Mouse (Mus musculus): ENCODE data around the gene Rcbtb2. TPM values are rescaled to one million over a fixed set of nuclear protein-coding genes. Genes with fewer than 3 reads are reported as not detected.
"Not testable (repeated sequence)": the region's sequence is repeated elsewhere in the genome, so short reads cannot be mapped to it uniquely, and the experiment has no call there.

Rcbtb2 gene
- total RNA-seq (2021) = 10 to 100 TPM; 17.3 TPM

DNA sequence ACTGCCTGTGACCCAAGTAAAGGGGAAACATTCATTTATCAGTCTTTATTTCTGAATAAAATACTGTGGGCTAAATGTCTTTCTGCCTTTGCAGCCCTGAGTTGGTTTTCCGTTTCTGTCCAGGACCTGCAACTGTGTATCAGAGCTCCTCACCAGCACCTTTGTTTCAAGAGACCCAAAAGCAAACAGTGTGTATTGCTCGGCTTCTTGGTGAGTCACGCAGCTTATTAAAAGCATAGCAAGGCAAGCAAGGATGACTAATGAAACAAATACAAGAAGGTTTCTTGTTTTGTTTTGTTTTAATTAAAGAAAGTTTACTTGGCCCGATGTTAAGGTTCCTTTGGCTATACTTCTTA, at the start of gene Rcbtb2:
TSS of gene Rcbtb2 (plus strand) at position 115 of the 356 bp plus-strand sequence.
- intact Hi-C loops (cut with DNase I) = no loop called here

DNA sequence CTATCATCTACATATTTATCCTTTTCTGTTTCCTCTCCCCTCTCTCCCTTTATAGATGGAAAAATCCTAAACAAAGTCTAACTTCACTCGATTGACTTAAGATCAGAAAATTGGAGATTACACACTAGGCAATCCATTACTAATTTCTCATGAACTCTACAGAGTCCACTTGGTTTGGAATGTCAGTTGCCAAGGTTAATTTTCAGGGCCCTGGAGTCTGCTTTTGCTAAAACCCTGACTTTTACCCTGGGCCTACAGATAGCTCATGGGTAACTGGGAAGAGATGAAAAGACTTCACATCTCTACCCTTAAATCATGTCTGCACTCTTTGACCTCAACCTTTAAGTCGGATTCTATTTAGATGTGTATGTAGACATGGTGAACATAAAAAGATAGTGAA, 39.3 kb upstream of the Rcbtb2 start:
- DNase-seq (ENCODE audit: low spot score in 2 of 2) = no peak
- intact Hi-C loops (cut with DNase I) = no loop called here

More for the DNA sequence above, at the start of gene Rcbtb2:
- no peak for DNase-seq (ENCODE audit: low spot score in 2 of 2)

DNA sequence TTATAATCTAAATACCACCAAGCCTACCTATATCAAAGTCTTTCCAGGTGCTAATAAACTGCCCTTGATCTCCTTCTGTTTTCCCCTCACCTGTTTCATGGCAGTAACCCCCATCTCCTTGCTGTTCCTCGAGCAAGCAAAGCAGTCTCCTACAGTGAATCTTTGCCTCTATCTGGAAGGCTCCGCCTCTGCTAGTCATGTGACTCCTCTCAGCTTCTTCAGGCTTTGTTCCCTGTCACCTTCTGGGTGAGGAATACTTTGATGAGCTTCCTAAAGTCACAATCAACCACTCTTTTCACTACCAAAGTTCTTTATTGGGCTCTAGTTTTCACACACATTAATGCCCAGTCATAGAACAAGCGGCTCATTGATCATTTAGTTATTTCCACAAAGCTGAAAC, 36.4 kb upstream of the Rcbtb2 start:
- intact Hi-C loops (cut with DNase I) = no loop called here
- no peak for DNase-seq (ENCODE audit: low spot score in 2 of 2)

DNA sequence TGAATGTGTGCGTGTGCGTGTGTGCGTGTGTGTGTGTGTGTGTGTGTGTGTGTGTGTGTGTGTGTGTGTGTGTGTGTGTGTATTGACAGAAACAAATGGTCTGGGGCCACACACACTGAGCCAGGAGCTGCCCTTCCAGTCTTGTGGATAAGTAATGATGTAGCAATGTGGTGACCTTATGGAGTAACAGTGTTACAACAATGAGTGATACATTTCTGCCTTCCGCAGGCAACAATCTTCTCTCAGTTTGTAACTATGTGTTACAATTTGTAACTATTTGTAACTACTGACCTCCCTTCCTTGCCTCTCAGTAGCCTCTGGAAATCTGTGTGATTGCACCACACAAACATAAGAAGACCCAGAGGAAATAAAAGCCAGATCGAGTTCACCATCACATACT, 35.6 kb upstream of the Rcbtb2 start:
- no peak for DNase-seq (ENCODE audit: low spot score in 2 of 2)
- intact Hi-C loops (cut with DNase I) = no loop called here

DNA sequence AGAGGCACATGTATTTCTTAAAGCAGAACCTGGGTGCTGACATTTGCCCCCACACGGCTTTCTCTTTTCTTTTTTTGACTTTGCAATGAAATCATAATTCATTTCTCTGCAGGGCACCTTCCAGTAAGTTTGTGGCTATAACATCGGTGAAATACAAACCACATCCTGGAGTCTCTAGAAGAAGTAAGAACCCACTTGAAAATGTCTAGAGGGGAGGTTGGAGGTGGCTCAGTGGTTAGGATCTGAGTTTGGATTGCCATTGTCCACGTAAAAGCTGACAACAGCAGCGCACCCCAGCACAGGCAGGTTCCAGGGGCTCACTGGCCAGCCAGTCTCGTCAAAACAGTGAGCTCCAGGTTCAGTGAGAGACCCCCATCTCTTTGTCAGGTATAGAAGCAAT, 35.1 kb upstream of the Rcbtb2 start:
- no peak for DNase-seq (ENCODE audit: low spot score in 2 of 2)
- intact Hi-C loops (cut with DNase I) = no loop called here

DNA sequence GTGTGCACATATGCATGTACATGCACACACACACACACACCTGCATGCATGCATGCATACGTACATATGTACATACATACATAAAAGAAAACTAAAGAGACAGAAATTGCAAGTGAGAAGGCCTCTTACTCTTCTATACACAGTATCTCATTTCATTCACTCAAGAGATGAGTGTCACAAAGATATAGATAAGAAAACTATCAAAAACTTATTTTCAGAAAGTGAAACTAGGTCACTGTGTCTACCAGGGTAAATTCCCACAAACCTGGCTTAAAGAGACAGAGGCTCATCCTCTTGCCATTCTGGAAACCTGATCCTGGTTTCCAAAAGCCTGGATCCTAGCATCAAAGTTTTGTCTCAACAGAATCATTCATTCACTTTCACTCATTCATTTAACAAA, 34.6 kb upstream of the Rcbtb2 start:
- DNase-seq (ENCODE audit: low spot score in 2 of 2) = no peak
- intact Hi-C loops (cut with DNase I) = no loop called here

DNA sequence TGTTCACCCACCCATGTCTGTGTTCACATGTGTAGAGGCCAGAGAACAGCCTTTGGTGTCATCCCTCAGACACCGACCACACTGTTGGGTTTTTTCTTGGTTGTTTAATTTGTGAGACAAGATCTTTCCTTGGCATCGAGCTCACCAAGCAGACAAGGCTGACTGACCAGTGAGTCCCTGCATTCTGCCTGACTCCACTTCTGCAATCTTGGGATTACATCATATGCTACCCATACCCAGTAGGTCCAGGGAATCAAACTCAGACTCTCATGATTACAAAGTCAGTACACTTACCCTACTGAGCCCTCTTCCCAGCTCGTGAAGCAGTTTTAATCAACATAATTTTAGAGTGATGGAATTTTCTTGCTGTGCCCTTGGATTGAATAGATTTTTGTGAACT, 30.0 kb upstream of the Rcbtb2 start:
- no peak for DNase-seq (ENCODE audit: low spot score in 2 of 2)
- intact Hi-C loops (cut with DNase I) = loop anchor here (10.0 kb wide), 1 partner anchor 518 kb away; no protein-coding TSS in a partner anchor

DNA sequence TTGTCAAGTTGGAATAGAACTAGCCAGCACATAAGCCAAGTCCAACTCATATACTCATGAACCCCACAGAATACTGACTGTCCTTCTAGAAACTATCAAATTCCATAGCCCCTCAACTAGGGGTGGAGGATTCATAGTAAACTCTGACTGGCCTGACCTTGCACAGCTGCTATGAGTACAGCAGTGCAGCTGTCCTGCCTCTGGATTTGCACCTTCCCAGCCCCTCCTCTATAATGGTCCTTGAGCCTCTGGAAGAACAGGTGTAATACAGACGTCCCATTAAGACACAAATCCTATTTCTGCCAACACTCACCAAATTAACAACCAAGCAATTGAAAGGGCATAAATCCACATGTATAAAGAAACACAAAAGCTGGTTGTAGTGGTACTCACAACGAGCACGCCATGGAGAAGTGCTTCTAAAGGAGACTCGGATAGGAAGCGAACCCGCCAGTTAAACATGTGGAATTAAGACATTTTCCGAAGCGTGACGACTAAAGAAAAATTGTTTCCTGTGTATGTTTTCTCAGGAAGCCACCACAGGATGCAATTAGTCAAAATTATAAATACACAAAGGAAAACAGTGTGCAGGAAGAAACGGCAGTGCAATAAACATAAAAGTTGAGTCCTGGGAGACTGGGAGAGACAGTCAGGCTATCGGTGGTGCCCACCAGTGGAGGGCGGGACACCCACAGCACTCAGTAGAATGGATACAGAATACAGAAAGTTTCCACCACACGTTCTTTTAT, 27.9 kb upstream of the Rcbtb2 start:
- intact Hi-C loops (cut with DNase I) = loop anchor here (5.0 to 10.0 kb wide), 2 partner anchors 520 to 718 kb away; no protein-coding TSS in a partner anchor
- DNase-seq (ENCODE audit: low spot score in 2 of 2) = no peak

DNA sequence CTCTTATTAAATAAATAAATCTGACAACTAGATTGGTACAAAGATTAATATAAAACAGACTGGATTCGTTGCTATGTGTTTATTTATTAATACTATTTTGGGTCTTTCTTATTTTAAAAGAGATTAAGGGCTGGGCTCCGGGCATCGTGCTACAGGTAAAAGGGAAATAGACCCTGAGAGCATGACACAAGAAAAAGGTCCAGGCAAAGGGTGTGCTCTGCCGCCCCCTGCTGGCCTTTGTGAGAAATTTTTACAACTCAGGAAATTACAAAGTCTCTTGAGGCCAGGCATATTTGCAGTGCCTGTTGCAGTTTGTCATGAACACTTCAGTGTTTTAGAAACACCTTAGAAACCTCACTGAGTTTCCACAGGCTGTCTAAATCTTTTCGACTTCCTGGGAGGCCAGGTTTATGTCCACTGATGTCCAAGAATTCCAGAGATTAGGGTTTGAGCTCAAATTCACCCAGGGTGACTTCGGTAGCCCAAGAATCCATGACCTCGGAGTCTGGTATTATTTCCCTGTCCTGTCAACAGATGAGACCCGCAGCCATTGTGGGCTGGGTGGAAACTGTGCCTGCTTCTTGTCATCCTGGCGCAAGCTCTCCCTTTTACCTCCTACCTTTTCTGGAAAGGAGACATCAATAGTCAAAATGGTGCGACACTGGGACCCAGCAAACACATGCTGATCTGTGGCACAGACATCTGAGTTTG, 24.0 kb upstream of the Rcbtb2 start:
- peak; percentile 31 to 34 for DNase-seq (ENCODE audit: low spot score in 2 of 2)
- intact Hi-C loops (cut with DNase I) = loop anchor here (5.0 to 10.0 kb wide), 2 partner anchors 524 to 722 kb away; no protein-coding TSS in a partner anchor

DNA sequence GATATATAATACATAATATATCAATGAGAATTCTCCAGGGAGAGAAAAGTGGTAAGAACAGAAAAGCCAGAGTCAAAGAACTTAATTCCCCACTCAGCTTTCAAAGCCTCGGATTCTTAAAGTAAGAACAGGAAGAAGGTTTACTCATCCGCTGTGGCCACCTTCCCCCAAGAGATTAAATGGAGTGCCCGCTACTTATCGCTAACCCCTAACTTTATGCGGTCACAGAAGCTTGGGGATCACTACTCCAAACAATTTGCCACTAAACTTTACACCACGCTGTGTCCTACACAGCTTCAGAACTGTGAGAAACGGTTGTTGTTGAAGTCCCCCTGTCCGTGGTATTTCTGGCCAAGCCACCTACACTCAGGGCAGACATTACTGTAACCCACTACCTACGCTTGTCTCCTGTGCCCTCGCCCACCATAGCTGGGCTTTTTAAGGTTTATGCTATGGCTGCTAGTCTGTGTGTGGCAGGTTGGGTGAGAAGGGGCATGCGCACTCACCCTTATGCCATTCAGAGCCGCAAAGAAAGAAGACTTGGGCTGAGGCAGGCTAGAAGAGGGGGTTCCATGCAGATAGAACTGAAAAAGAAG, 20.5 kb upstream of the Rcbtb2 start:
- no peak for DNase-seq (ENCODE audit: low spot score in 2 of 2)
- intact Hi-C loops (cut with DNase I) = loop anchor here (10.0 kb wide), 1 partner anchor 402 kb away; no protein-coding TSS in a partner anchor

DNA sequence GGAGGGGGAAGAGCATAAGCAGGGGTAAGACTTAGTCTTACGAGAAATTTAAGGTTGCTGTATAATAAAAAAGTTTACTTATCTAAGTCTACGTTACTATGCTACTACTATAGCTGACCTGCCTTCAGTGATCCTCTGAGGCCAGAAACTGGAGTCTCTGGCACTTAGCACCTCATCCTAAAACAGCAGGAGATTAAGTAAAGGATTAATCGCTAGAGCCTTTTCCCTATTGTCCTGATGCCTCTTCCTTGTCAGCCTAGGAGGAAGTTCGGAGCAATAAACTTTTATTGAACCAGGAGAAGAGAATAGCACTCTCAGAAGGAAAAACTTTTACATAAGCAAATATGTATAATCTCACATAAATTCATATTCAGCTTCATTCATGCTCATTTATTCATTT, 19.9 kb upstream of the Rcbtb2 start:
- intact Hi-C loops (cut with DNase I) = loop anchor here (10.0 kb wide), 1 partner anchor 402 kb away; no protein-coding TSS in a partner anchor
- not testable (repeated sequence) for DNase-seq (ENCODE audit: low spot score in 2 of 2)

DNA sequence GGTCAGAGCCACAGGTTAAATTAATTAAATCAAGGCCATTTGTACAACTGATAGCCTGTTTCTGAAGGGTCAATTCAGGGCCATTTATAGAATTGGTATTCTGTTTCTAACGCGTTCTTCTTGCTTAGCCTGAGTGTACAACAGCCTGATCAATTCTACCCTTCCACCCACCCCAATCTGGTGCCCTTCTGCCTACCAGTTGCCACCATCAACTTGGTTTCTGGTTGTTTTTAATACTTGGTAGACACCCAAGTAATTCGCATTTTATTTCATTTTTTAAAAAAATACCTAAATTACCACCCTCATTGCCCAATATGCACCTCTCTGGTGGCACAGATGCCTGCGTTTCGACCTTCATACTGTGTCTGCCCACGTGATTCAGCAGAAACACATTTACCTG, 17.9 kb upstream of the Rcbtb2 start:
- no peak for DNase-seq (ENCODE audit: low spot score in 2 of 2)
- intact Hi-C loops (cut with DNase I) = loop anchor here (5.0 to 10.0 kb wide), 3 partner anchors 177 to 400 kb away; no protein-coding TSS in a partner anchor

DNA sequence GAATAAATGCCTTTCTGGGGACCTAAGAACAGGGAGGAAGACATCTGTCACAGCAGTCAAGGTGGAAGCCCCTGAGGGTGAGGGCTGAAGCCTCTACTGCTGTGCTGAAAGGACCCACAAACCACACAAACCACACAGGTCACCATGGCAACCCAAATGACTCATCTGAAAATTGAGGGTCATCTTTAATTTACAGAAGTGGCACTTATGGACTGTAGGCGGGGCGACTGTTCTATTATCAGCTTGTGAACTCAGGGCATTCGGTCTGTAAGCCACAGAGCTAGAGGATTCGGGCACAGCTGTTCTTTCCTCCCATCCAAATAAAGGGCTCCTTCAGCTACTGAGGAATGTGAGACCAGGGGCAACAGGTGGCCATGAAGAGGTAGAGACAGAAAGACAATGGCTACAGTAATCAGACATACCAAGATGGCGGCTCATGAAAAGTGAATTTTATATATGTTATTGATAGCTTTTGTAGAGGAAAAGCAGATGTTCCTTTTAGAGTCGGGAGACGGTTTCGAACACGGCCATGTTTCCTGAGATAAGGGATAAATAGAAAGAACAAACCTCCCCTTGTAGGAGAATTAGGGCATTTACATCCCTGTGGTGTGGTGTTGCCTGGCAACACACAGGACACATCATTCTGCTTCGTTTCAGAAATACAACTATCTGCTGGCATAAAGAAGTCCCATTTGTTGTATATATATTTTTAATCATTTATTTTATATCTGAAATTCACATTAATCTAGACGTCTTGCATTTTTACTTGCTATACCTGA, 17.2 kb upstream of the Rcbtb2 start:
- intact Hi-C loops (cut with DNase I) = loop anchor here (2.0 to 10.0 kb wide), 4 partner anchors 177 to 399 kb away; no protein-coding TSS in a partner anchor

DNA sequence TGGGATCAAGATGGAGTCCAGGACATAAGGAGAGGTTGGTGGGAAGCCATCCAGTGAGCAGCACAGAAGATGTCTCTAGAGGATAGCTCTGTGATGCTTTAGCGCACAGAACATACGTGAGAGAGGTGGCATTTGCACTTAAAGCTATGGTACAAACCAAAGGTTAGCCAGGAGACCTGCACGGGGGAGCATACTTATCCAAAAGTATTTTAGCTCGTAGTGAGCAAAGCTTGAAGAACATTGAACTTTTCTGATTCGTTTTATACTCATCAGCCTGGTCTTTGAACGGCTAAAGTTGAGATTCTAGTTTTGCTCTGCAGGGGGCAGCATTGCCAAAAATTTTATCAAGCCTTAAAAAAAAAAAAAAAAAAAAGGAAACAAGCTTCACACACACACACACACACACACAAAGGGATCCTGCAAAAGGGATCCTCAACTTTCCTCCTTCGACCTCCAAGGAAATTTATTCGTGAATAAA, 16.6 kb upstream of the Rcbtb2 start:
- DNase-seq (ENCODE audit: low spot score in 2 of 2) = peak; percentile 41 to 53
- intact Hi-C loops (cut with DNase I) = loop anchor here (2.0 to 10.0 kb wide), 4 partner anchors 176 to 399 kb away; no protein-coding TSS in a partner anchor

More for the DNA sequence above, 17.2 kb upstream of the Rcbtb2 start:
- no peak for DNase-seq (ENCODE audit: low spot score in 2 of 2)

DNA sequence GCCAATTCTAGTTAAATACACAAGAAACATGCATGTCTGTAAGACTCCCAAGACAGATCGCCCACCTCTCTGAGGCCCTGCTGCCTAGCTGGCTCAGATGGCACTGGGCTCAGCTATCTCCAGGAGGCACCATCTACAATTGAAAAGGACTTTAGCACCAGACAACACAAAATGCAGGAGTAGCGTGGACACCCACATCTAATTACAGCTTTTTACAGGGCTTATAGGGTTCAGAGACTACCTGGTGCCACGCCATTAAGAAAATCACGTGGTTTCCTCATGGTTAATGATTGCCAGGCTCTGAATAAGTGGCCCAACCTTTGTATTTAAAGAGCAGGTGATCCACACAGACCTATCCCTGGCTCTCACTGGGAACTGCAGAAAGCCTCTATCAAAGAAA, 15.9 kb upstream of the Rcbtb2 start:
- no peak for DNase-seq (ENCODE audit: low spot score in 2 of 2)
- intact Hi-C loops (cut with DNase I) = loop anchor here (2.0 to 10.0 kb wide), 4 partner anchors 175 to 398 kb away; no protein-coding TSS in a partner anchor

DNA sequence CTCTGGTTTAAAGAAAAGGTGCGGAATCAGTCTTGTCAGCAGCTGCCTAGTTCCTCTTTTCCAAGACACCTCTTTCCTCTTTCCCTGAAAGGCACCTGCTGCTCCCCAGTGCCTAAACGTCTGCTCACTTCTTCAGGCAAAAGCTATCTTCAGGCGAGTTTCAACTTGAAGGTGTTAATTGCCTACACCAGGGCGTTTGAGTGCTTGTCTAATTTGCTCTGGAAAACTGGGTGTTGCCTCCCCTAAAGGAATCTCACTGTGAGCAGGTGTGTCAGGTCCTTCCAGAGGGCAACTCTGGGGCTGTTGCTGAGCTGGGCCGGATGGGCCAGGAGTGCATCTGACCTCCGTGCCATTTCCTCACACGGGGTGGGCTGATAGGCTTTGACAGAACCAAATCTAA, 15.5 kb upstream of the Rcbtb2 start:
- intact Hi-C loops (cut with DNase I) = loop anchor here (2.0 to 10.0 kb wide), 4 partner anchors 175 to 397 kb away; no protein-coding TSS in a partner anchor
- no peak for DNase-seq (ENCODE audit: low spot score in 2 of 2)

DNA sequence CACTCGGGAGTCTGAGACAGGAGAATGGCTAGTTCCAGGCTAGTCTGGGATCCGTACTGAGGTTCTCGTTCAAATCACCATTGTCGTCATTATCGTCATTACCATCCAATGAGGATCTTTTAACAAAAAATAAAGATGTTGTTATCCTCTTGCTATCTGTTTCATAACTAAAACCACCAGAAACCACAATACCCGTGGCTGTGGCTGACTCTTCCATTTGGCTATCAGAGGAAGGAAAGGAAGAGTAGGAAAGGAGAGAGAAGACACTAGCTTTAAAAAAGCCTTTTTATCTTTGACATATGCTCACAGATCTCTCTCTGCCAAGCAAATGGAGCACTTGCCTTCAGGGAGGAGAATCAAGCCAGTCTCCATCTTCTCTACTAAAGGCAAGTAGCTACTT, 14.9 kb upstream of the Rcbtb2 start:
- intact Hi-C loops (cut with DNase I) = loop anchor here (2.0 to 10.0 kb wide), 4 partner anchors 174 to 397 kb away; no protein-coding TSS in a partner anchor
- no peak for DNase-seq (ENCODE audit: low spot score in 2 of 2)

DNA sequence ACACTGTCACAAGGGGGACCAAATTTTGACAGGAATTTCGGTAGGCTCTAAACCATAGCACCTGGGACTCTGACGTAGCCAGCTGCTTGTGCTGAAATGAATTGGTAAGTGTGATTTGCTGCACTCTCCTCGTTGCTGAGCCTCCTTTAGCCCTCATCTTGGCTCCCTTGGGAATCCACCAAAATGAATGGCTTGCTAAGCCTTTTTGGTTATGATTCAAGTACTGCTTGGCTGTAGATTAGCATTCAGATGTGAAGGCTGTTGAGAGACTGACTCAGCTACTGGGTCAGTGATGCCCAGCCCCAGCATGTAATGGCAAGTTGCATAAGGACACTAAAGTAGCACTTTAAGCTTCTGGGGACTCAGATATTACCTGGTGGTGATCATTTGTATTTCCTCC, 12.2 kb upstream of the Rcbtb2 start:
- no peak for DNase-seq (ENCODE audit: low spot score in 2 of 2)
- intact Hi-C loops (cut with DNase I) = no loop called here

DNA sequence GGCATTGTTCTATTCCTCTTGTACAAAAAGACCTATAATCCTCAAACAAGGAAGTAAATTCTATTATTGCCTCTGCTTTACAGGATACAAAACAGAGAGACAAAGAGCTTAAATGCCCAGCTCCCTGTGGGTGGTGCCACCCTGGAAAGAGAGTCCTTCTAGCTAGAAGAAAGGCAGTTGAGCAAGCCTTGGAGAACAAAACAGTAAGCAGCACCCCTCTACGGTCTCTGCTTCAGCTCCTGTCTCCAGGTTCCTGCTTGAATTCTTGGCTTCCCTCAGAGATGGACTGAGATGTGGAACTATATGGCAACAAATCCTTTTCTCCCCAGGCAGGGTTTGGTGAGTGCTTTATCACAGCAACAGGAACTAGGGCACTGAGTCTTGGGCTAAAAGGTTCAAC, 11.7 kb upstream of the Rcbtb2 start:
- DNase-seq (ENCODE audit: low spot score in 2 of 2) = no peak
- intact Hi-C loops (cut with DNase I) = no loop called here

Data from left cerebral cortex, postnatal 25 days (tissue).